Mouse (Mus musculus) 3T3-L1 (cell line): ENCODE data around the gene 1700029H14Rik.

ENCODE experiments used
- DNase-seq: peaks from one replicate; pipeline ENCODE4 v3.0.0-alpha.2; 2015; ENCODE audit warnings: low read depth, low spot score

Gene 1700029H14Rik

DNA sequence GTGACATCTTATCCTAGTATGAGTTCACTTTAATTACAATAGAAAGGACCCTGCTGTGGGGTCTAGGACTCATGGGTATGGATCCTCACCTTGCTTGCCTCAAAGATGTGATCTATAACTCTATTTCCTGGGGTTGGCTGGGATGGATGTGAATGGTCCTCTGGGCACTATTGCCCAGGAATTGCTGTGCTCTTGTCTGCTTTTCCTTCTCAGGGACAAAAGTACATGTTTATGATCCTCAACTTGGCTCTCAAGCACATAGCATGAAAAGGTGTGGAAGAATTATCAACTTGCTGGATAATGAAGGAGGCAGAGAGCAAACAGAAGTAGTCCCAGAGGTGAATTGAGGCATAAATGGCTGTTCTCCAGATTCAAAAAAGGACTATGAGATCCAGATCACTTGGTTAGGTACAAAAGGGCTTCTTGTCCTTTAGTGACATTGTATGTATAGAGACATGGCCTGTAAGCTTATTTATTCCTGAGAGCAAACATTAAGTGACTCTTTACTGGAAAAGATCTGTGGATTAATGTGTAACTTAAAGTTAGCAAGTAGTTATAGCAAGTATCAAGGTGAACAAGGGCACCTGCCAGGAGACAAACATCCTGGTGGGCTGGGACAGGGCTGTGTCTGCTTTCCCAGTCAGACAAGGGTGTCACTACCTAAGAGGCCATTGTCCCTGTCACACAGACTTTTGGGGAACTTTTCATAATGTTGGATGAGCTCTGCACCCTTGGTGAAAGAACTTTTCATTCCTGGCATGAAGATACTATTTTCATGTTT is 57.2 kb downstream of the 1700029H14Rik start:
- no peak for DNase-seq

DNA sequence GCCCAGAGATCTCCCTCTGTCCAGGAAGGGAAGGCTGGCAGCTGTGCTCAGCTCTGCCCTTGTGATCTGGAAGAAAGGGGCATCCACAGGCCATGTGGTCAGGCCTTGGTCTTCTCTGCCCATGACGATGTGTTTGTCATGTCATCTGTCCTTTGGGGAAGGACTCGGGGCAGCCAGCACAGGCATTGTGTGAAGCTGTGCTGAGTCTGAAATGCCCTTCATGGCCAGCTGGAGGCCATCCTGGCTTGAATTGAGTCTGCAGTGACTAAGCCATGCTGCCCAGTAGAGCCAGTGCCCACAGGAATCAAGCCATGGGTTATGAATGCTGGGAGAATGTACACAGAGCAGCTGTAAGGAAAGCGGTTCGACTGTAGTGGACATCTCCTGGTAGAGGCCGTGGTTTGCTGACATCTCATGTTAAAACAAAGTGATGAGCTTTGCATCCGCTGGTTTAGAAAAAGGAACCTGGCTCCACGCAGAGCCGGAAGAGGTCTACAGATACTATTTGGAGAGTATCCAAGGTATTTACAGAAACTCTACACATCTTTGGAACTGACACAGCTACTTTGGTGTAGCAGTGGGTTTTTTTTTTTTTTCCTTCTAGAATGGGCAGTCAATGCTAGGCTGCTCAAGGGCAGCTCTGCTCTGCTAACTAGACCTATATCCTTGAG is 58.2 kb downstream of the 1700029H14Rik start:
- DNase-seq = peak; percentile 81

DNA sequence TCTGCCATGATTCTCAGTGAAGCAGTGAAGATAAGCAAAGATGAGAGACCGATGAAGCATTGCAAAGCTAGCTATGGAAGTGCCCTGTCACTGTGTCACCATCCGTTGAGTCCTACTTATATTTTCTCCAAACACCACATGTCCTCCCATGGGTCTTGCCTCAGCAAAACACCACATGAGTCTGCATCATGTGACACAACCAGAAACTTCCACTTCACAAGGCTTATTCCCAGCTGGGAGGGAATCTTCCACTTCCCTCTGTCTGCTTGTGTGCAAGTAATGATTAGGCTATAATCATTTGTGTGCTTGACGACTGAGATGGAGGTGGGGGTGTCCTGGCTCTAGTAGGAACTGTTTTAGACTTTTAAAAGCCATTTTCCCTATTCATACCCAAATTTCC is 61.0 kb downstream of the 1700029H14Rik start:
- no peak for DNase-seq
